Mouse (Mus musculus): ENCODE results near the gene Tmtc2. TPM values are rescaled to one million over a fixed set of nuclear protein-coding genes. Genes with fewer than 3 reads are reported as not detected.

Tmtc2 gene
- polyA plus RNA-seq, 1 experiment from 2014 or later: 7.0 TPM

DNA sequence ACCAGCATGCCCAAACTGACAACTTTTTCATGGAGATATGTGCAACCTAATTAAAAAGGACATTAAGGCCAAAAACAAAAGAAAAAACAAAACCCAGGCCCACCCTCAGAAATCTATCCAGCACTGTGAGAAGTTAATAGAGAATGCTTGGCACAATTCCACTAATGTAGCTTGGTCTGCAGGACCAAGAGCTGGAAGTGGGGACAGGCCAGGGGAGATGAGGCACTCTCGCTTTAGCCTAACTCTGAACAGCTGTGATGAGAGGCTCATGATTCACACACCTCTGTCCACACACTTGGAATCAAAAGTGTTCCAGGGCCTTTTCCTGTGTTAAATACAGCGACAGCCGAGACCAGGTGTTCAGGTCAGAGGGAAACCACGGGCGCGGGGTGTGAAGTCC lies 79.0 kb downstream of the Tmtc2 start:
- 65% methylated on average over 6 of the region's 6 CpGs for WGBS
- Histone ChIP-seq H3K27me3 (replicated peaks) (no peaks in the 10 kb centered on the region), H3K9ac (no peak overlapping the region), H3K36me3 (0 out of 2 replicates have a peak, but pooled peaks cover 2% of the 10 kb centered on the region), H3K4me2 (no peak overlapping the region), H3K27ac (ENCODE audit: poor library complexity, severe bottlenecking) (no peak overlapping the region), H3K4me1 (replicated peaks) (peaks cover 28% of the 10 kb centered on the region), H3K9me3 (replicated peaks) (no peaks in the 10 kb centered on the region), H3K4me3 (no peak overlapping the region)
- no peak for ATAC-seq (ENCODE audit: insufficient number of reproducible peaks, low FRiP score)

DNA sequence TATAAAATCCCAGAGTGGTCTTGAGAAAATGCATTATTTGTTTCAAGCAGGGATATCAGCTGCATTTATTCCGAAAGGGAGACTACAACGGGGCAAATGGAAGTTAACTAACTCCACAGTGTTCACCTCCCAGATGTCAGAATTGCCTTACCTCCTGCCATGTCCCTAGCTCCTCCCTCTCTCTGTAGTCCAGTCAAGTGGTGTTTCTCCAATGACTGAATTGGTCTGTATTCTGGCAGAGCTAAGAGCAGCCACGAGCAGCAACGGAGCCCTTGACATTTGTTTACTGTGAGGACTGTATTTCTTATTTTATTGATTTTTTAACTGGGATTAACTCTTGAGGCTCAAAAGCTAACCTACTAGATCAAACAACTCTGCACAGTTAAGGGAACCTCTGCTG lies 81.8 kb downstream of the Tmtc2 start:
- Histone ChIP-seq H3K4me1 (replicated peaks) (peaks cover 16% of the 10 kb centered on the region), H3K4me3 (no peak overlapping the region), H3K27ac (ENCODE audit: poor library complexity, severe bottlenecking) (no peak overlapping the region), H3K27me3 (replicated peaks) (no peaks in the 10 kb centered on the region), H3K4me2 (no peak overlapping the region), H3K9ac (no peak overlapping the region), H3K36me3 (0 out of 2 replicates have a peak, but pooled peaks cover 2% of the 10 kb centered on the region), H3K9me3 (replicated peaks) (no peaks in the 10 kb centered on the region)
- no peak for ATAC-seq (ENCODE audit: insufficient number of reproducible peaks, low FRiP score)
- 57% methylated on average over 4 of the region's 4 CpGs for WGBS

DNA sequence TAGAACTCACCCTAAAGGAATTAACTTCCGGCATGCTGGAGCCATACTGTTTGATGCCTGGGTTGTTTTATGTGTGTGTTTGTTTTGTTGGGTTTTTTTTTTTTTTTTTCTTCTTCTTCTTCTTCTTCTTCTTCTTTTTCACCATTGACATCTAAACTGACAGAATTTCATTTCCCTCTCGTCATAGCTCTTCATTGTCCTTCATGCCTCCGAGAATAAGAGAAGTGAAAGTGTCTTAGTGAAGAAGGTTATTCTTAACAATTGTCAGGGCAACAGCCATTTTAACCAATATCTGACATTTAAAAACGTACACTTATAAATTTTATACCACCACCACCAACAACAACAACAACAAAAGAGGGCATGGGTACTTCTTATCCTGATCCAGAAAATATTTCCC lies 83.5 kb downstream of the Tmtc2 start:
- no peaks in the 10 kb centered on the region for H3K27me3 ChIP-seq (replicated peaks)
- H3K36me3 ChIP-seq: 0 out of 2 replicates have a peak, but pooled peaks cover 2% of the 10 kb centered on the region
- WGBS: 90% methylated on average over 4 of the region's 4 CpGs
- H3K27ac ChIP-seq (ENCODE audit: poor library complexity, severe bottlenecking): no peak overlapping the region
- peaks cover 15% of the 10 kb centered on the region for H3K4me1 ChIP-seq (replicated peaks)
- ATAC-seq (ENCODE audit: insufficient number of reproducible peaks, low FRiP score): no peak
- H3K4me3 ChIP-seq: no peak overlapping the region
- H3K4me2 ChIP-seq: no peak overlapping the region
- H3K9me3 ChIP-seq (replicated peaks): no peaks in the 10 kb centered on the region
- no peak overlapping the region for H3K9ac ChIP-seq

DNA sequence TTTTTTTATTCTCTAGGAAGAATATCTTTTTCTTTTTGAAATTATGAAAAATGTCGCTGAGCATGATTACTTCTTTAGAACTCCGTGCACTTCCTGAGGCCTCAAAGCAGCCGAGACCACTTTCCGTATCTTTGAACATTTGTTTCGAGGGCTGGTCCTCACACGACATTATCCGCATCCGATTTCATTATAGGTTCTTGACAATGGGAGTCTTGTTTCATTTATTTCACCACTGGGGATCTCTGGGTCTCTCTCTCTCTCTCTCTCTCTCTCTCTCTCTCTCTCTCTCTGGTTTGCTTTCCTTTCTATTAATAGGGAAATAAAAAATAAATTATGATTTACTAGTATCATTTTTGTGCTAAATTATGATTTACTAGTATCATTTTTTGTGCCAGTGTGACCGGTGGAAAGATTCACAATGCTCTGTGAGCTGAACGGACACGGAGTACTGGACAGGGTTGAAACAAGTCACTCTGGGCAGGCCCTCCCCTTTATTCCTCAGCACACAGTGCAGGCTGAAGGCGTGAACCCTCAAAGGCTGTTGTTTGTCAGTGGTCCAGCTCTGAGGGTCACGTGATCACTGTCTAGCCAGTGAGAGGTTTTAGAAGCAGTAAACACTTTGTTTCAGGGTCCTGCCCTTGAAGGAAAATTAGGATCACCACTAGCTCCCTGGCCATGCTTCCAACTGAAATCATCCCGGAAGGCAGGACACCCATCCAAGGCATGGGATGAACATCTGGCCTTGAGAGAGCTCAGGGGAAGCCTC lies 84.1 kb downstream of the Tmtc2 start:
- H3K4me3 ChIP-seq: no peak overlapping the region

DNA sequence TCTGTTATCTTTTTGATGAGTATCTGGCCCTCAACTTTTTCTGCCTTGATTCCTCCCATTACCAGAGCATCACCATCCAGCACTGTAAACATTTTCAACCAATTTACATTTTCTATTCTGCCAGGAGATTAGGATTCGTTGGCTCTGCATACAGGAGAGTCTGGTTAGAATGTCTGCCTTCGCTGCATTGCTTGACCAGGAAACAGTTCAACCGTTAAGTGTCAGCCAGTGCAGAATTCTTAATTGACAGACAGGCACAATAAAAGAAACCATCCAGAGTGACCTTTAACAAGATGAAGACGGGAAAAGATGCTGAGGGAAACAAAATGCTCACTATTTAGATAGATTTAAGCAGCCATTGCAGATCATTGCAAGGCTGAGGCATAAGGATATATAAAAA lies 87.3 kb downstream of the Tmtc2 start:
- H3K27me3 ChIP-seq (replicated peaks): no peaks in the 10 kb centered on the region
- no peaks in the 10 kb centered on the region for H3K4me1 ChIP-seq (replicated peaks)
- no peak overlapping the region for H3K4me3 ChIP-seq
- 65% methylated on average over 4 of the region's 4 CpGs for WGBS
- no peak overlapping the region for H3K27ac ChIP-seq (ENCODE audit: poor library complexity, severe bottlenecking)
- H3K36me3 ChIP-seq: 0 out of 2 replicates have a peak, but pooled peaks cover 2% of the 10 kb centered on the region
- no peak overlapping the region for H3K4me2 ChIP-seq
- no peaks in the 10 kb centered on the region for H3K9me3 ChIP-seq (replicated peaks)
- H3K9ac ChIP-seq: no peak overlapping the region
- ATAC-seq (ENCODE audit: insufficient number of reproducible peaks, low FRiP score): no peak

More for the DNA sequence above, 84.1 kb downstream of the Tmtc2 start:
- 0 out of 2 replicates have a peak, but pooled peaks cover 2% of the 10 kb centered on the region for H3K36me3 ChIP-seq
- no peak overlapping the region for H3K9ac ChIP-seq
- H3K27ac ChIP-seq (ENCODE audit: poor library complexity, severe bottlenecking): no peak overlapping the region
- no peak for ATAC-seq (ENCODE audit: insufficient number of reproducible peaks, low FRiP score)
- 81% methylated on average over 14 of the region's 14 CpGs for WGBS
- H3K4me1 ChIP-seq (replicated peaks): peaks cover 9% of the 10 kb centered on the region
- no peaks in the 10 kb centered on the region for H3K27me3 ChIP-seq (replicated peaks)
- no peaks in the 10 kb centered on the region for H3K9me3 ChIP-seq (replicated peaks)
- no peak overlapping the region for H3K4me2 ChIP-seq

DNA sequence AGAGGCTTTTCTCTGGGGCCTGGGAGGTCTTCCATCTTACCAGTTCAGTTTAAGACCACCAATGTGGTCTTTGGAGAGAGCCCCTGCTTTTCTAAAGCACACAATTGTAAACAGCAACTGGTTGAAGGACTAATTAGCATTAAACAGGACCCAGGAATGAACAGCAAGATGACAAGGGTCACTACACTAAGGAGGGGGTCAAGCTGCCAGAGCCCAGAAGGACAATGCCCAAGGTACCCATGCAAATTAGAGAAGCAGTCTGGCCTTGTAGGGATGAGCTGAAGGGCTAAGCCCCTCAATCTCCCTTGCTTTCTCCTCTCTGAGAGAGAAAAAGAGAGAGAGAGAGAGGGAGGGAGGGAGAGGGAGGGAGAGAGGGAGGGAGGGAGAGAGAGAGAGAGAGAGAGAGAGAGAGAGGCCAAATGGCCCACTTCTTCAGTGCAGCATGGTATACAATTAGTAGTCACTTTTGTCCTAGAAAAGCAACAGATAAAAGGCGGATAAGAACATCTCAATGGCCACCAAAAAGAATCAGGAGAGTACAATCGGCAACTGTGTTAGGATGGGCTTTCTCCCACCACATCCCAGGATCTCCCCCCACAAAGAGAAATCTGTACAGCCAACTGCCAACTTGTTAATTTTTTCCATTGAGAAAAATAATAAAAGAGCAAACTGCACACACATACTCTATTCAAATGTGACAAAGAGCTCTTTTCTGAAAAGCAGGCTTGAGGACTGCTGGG lies 89.7 kb downstream of the Tmtc2 start:
- Histone ChIP-seq H3K9me3 (replicated peaks) (no peaks in the 10 kb centered on the region), H3K27me3 (replicated peaks) (no peaks in the 10 kb centered on the region), H3K9ac (no peak overlapping the region), H3K4me1 (replicated peaks) (no peaks in the 10 kb centered on the region), H3K4me2 (no peak overlapping the region), H3K36me3 (no peaks in the 10 kb centered on the region), H3K27ac (ENCODE audit: poor library complexity, severe bottlenecking) (no peak overlapping the region), H3K4me3 (no peak overlapping the region)
- ATAC-seq (ENCODE audit: insufficient number of reproducible peaks, low FRiP score): no peak
- 69% methylated on average over 2 of the region's 2 CpGs for WGBS

DNA sequence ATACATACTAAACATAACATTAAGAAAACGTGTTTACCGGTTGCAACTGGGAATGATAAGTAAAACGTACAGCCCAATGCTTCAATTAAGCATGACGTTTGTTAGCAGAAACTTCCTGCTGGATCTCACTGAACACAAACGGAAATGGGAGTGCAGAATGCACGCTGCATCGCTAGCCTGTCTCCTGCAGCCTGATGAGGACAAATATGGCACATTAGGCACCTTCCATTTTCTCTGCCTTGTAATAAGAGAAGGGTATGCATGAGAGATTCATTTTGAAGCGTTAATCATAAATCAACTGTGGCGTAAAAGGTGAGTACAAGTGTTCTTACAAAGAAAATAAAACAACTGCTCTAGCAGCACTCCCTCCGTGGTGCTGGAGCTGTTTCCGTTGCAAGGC lies 94.5 kb downstream of the Tmtc2 start:
- no peaks in the 10 kb centered on the region for H3K27me3 ChIP-seq (replicated peaks)
- H3K9me3 ChIP-seq (replicated peaks): no peaks in the 10 kb centered on the region
- no peak overlapping the region for H3K9ac ChIP-seq
- H3K4me2 ChIP-seq: no peak overlapping the region
- no peak overlapping the region for H3K4me3 ChIP-seq
- 0 out of 2 replicates have a peak, but pooled peaks cover 3% of the 10 kb centered on the region for H3K36me3 ChIP-seq
- WGBS: 74% methylated on average over 11 of the region's 11 CpGs
- H3K27ac ChIP-seq (ENCODE audit: poor library complexity, severe bottlenecking): no peak overlapping the region
- H3K4me1 ChIP-seq (replicated peaks): peaks cover 6% of the 10 kb centered on the region; the same call in 1 of the 2 replicates
- ATAC-seq (ENCODE audit: insufficient number of reproducible peaks, low FRiP score): no peak

DNA sequence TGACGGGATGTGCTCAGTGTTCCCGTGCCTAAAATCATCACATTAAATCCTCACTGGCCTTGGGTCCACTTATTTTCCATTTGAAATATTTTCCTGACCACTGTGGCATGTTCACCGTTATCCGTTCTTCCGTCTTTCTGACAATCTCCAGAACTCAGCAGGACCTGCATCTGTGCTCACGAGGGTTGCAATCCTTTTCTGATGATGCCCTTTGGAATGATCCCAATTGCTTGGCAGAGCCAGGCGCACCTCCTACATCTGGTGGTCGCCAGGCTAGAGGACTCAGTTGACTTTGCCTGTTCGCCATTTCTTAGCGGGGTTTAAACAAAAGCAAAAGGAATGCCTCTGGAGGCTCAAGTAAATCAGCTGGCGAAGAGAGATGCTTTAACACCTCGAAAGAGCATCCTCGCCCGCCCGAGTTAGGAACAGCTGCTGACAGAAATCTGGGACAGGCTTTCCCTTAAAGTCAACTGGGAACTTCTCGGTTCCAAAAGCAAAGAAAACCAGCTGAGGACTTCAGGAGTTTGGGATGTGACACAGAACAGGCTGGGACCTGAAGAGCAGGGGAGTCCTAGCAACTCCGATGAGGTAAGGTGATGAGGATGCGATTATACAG lies 96.5 kb downstream of the Tmtc2 start:
- no peaks in the 10 kb centered on the region for H3K27me3 ChIP-seq (replicated peaks)
- H3K36me3 ChIP-seq: 0 out of 2 replicates have a peak, but pooled peaks cover 3% of the 10 kb centered on the region
- WGBS: 79% methylated on average over 18 of the region's 18 CpGs
- peaks cover 6% of the 10 kb centered on the region; the same call in 1 of the 2 replicates for H3K4me1 ChIP-seq (replicated peaks)
- ATAC-seq (ENCODE audit: insufficient number of reproducible peaks, low FRiP score): no peak
- H3K4me3 ChIP-seq: no peak overlapping the region
- no peaks in the 10 kb centered on the region for H3K9me3 ChIP-seq (replicated peaks)
- no peak overlapping the region for H3K9ac ChIP-seq
- H3K27ac ChIP-seq (ENCODE audit: poor library complexity, severe bottlenecking): no peak overlapping the region
- no peak overlapping the region for H3K4me2 ChIP-seq

DNA sequence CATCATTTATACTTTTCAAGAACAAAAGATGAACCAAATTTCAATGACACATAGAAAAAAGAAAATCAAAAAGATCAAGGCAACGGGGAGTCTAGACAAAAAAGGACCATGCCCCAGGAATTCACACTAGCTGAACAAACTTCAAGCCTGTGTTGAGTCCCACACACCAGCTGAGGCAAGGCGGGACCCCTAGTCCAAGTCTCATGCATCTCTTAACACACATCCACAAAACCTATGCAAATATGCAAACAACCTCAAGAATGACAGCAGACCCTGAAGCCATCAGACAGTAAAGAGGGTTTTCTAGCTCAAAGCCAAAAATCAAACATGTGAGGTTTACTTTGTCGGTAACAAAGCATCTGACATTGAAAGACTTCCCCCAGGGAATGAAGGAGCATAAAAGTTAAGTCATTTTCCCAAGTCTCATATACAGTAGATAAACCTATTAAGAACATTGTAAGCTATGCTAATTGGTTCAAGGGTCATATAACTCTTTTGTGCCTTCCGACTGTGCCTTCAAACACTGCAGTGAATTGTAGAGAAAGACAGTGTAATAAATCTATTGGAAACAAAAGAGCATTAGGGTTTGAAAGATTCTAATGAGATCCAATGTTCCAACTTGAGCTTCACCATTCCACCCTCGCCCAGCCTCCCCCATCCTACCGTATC lies 100.0 kb downstream of the Tmtc2 start:
- Histone ChIP-seq H3K9me3 (replicated peaks) (no peaks in the 10 kb centered on the region), H3K36me3 (0 out of 2 replicates have a peak, but pooled peaks cover 3% of the 10 kb centered on the region), H3K4me3 (no peak overlapping the region), H3K4me1 (replicated peaks) (peaks cover 6% of the 10 kb centered on the region; the same call in 1 of the 2 replicates), H3K4me2 (no peak overlapping the region), H3K27ac (ENCODE audit: poor library complexity, severe bottlenecking) (no peak overlapping the region), H3K27me3 (replicated peaks) (no peaks in the 10 kb centered on the region), H3K9ac (no peak overlapping the region)
- 87% methylated on average over 6 of the region's 6 CpGs for WGBS
- ATAC-seq (ENCODE audit: insufficient number of reproducible peaks, low FRiP score): no peak

DNA sequence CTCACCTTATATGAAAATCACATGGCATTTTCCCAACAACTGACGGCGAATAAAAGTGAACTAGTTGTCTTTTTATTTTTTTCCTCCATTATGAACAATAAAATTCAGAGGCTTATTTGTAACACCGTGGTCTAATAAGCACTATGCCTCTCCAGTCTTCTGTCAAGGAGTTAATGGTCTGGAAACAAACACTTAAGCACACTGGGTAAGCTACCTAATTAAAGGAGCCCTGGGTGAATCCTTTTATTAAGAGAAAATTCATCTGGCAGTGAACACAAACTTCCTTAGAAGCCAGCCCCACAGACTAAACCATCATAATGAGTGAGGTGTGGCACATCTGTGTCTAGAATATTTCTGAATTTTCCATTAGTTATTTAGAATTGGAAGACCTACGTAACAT lies 109.9 kb downstream of the Tmtc2 start:
- ATAC-seq (ENCODE audit: insufficient number of reproducible peaks, low FRiP score): no peak
- no peak overlapping the region for H3K4me3 ChIP-seq
- no peak overlapping the region for H3K9ac ChIP-seq
- 92% methylated on average over 4 of the region's 4 CpGs for WGBS
- no peaks in the 10 kb centered on the region for H3K36me3 ChIP-seq
- H3K9me3 ChIP-seq (replicated peaks): no peaks in the 10 kb centered on the region
- H3K4me1 ChIP-seq (replicated peaks): no peaks in the 10 kb centered on the region
- no peak overlapping the region for H3K4me2 ChIP-seq
- H3K27me3 ChIP-seq (replicated peaks): no peaks in the 10 kb centered on the region
- no peak overlapping the region for H3K27ac ChIP-seq (ENCODE audit: poor library complexity, severe bottlenecking)

DNA sequence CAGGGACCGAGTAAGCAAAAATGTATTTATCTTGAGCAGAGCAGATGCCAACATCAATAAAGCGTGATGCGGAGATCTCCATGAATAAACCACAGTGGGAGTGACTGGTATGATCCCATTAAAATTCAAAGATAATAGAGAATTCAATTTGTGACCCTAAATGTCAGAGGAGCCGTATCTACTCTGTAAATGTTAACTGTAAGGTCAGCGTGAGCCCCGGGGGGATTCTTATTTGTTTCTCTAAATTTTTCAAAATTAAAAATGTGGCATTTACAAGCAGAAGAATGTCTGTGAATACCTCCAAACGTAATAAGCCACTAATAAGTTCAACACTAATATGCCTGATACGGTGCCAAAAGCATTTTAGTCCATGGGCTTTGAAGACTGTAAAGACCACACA lies 120.8 kb downstream of the Tmtc2 start:
- Histone ChIP-seq H3K9ac (no peak overlapping the region), H3K9me3 (replicated peaks) (no peaks in the 10 kb centered on the region), H3K36me3 (no peaks in the 10 kb centered on the region), H3K4me2 (no peak overlapping the region), H3K27me3 (replicated peaks) (no peaks in the 10 kb centered on the region), H3K27ac (ENCODE audit: poor library complexity, severe bottlenecking) (no peak overlapping the region), H3K4me3 (no peak overlapping the region), H3K4me1 (replicated peaks) (no peaks in the 10 kb centered on the region)
- no peak for ATAC-seq (ENCODE audit: insufficient number of reproducible peaks, low FRiP score)
- 87% methylated on average over 8 of the region's 8 CpGs for WGBS

Measured in heart, embryonic 12.5 days (tissue).